Mouse (Mus musculus): Measurements from ENCODE around the gene Mpp1.

GRCm38 (mm10) chrX:75150304-75150703 lies 19.5 kb upstream of the Mpp1 start:
- TF ChIP-seq POLR2A (IDR thresholded peaks at IDR 0.05; ENCODE audit: control insufficient read depth, extremely low read depth, insufficient read depth, low read length, poor library complexity): no peak
- TF ChIP-seq CTCF (IDR thresholded peaks at IDR 0.05; ENCODE audit: borderline replicate concordance, control insufficient read depth, extremely low read depth, insufficient read depth, low read length, poor library complexity): no peak
